Mouse (Mus musculus): ENCODE measurements around the gene Phc2.

- TF ChIP-seq CTCF (IDR thresholded peaks at IDR 0.05; ENCODE audit: borderline replicate concordance, extremely low read depth, insufficient read depth, insufficient read length) (peak; percentile 100), POLR2A (IDR thresholded peaks at IDR 0.05; ENCODE audit: borderline replicate concordance, extremely low read depth, insufficient read depth, insufficient read length, poor library complexity, severe bottlenecking) (no peak)
These were observed 57.1 kb downstream of the Phc2 start for GRCm38 (mm10) chr4:128711455-128712135.
